Mouse (Mus musculus) lung, postnatal 36 days (tissue): ENCODE data around the gene Myl12a.
A peak's percentile ranks its signal among the peaks of the same experiment; 100 is the strongest.
"Not testable (repeated sequence)": the region's sequence is repeated elsewhere in the genome, so short reads cannot be mapped to it uniquely, and the experiment has no call there.

Source experiments
- DNase-seq: peaks from one replicate; pipeline ENCODE4 v3.0.0; 2022; ENCODE audit warnings: mixed read lengths

Gene Myl12a

DNA sequence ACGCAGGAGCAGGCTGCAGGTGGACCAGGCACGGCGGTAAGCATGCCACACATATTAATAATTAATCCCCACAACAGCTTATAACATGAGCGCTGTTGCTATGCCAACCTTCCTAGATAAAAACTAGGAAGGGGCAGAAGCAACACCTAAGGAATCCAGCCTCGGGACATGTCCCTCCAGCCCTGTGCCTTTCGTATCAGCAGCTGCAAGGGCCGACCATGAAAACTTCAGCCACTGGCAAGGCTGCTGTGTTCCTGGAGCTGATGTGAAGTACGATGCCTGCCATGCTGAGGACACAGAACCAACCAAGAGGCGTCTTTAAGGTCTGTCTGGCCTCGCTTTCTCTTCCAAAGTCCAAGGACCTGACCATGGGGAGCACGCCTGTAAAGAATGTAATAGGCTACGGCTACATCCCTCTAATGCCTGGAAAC is 14.3 kb downstream of the Myl12a start:
- no peak for DNase-seq

DNA sequence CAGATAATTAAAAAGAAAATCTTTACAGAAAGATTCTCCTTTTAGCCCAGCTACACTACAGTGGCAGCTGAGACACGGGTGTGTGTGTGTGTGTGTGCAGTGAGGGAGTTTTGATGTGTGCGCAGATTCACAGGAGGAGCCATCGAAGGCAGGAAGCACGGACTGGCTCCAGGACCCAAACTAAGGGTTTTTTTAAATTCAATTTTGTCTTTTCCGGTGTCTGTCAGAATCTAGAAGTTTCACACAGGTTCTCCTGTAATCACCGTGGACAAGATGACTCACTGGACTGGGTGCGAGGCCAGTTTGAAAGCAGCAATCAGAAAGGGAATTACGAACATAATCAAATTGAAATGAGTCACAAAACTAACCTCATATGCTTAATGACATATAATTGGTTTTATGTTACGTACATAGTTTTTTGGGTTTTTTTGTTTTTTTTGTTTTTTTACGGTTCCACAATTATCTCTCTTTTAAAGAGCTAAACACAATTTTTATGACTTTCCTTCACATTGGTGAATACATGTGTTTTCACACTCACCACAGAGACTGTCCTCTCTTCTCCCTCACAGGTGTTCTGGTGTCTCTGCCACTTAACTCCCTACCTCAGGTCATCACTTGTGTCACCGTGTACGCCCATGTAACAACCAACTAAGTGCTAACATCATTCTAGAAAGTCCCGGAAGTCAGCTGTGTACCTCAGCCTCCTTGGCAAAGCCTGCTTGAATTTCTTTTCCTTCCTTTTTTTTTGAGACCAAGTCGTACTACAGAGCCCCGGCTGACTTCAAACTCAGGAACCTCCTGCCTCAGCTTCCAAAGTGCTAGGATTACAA is 15.6 kb downstream of the Myl12a start:
- no peak for DNase-seq

DNA sequence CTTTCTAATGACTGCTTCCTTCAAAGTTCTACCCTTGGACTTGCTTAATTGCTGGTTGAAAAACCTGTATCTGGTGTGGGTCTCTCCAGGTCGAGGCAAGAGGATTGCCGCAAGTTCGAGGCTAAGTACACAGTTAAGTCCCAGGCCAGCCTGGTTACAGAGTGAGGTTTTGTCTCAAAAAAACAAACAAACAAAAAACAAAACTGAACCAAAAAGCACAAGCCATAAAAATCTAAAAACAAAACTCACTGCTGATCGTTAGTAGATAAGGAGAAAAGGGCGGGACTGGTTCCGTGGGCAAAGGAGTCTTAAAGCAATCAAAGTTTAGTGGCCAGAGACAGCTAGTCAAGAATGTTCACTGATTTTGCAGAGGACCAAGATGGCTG is 16.3 kb downstream of the Myl12a start:
- no peak for DNase-seq

DNA sequence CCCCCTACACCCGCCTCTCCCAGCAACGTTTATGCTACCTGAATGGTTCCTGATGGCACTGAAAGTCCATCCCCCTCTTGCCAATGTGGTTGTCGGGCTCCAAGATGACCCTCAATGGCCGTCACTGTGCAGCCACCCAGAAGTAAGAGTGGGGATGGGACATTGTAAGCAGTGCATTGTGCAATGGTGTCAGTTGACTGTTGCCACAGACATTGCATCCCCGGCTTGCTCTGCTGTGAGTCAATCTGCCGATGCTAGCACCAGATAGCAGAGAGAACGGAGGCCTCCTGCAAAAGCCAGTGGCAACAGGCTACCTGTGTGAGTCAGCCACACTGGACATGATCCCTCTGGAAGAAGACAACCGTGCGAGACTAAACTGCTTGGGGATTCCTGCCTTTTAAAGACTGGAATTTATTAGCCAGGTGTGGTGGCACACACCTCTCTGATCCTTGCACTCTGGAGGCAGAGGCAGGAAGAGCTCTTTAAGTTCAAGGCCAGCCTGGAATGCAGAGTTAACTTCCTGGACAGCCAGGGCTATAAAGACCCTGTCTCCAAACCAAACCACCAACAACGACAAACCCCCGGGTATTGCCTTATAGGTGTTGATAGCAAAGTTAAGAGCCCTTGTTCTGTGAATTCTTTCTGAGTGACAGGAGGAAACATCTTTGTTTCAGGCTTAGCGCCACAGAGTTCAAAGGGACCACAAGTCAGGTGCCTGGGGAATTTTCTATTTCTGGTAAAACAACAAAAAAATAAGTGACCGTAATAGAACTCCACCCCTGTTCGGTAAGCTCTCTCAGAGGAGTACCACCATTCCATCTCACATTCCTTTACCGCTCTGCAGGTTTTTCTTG is 16.9 kb downstream of the Myl12a start:
- no peak for DNase-seq

DNA sequence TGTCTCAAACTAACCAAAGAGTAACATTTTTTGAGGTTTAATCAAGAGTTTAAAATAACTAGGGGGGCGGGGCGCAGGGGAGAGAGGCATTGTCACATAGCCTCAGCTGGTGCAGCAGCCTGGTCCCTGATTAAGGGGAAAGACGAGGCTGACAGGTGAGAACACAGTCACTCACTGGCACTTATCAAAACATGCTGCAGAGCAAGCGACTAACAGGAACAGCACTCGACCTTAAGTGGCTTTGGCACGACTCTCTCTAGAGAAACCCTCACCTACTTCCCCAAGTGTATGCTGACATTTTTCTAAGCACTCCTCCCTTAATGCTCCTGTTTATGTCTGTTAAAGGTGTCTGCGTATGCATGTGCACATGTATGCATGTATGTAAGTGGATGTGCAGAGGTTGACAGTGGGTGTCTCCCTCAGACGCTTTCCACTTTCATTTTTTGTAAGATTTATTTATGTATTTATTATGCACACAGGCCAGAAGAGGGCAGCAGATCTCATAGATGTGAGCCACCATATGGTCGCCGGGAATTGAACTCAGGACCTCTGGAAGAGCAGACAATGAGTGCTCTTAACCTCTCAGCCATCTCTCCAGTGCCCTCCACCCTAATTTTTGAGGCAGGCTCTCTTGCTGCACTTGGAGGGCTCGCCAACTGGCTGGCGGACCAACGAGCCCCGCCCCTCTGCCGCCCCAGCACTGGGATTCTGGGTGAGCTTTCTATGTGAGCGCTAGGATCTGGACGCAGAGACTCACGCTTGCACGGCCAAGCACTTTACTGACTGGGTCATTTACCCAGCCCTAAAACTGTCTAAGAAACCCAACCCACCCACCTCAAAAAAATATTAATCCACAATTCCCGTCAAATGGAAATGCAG is 23.1 kb downstream of the Myl12a start:
- peak; percentile 83 for DNase-seq

DNA sequence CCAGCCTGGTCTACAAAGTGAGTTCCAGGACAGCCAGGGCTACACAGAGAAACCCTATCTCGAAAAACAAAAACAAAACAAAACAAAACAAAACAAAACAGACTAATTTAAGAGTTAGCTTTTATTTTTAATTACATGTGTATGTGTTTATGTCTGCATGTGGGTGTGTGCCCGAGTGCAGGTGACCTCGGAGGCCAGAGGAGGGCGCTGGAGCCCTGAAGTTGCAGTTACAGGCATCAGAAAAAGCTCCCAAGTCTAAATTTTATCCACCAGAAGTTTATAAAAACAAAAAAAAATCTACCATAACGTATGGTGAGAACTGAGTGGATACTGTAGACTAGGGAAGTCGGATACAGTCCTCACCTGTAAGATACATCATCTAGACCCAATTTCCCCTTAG is 24.9 kb downstream of the Myl12a start:
- no peak for DNase-seq

DNA sequence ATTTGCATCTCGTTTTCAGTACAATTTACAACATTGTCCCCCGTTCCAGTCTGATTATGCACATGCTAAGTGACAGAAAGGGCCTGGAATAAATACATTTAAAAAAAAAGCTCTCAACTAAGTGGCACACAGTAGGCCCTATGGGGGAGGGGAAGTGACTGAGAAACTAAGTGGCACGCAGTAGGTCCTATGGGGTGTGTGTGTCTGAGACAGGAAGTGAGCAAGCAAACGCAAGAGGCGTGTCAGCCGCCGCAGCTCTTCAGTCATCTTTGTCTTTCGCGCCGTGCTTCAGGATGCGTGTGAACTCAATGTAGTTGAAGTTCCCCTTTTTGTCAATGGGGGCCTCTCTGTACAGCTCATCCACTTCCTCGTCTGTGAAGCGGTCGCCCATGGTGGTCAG is 28.6 kb downstream of the Myl12a start:
- DNase-seq = not testable (repeated sequence)

DNA sequence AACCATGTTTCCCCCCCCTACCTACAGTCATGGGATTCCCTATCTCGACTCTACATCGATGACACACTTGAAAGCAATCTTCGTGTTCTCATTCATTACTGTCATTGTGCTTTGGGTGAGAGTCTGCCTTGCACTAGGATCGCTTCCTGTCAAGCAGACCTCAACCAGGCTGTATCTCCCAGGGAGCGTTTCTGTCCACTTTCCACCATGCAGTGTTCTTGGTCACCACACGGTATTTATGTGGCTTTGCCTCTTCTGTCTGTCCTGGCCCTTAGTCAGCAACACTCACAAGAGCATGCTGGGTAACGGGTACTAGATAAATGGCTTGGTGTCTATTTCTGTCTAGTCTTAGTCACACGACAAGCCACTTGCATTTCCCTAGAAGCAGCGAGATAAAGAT is 29.3 kb downstream of the Myl12a start:
- DNase-seq = no peak

DNA sequence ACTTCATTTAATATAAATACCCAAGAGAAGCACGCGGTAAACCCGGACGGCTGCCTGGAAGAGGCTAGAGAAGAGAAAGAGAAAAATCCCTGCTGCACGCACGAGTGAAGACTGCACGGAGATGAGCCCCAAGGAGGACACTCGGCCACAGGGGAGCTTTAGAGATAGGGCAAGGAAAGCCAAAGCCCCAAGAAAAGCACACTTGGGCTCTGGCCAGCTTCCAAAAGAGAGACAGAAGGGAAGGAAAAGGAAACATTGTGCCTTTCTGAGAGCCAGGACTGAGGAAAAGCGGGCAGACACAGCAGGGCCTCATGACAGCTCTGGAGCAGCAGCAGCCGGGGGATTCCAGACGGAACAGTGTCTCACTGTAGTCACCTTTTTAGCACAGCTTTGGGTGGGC is 31.5 kb downstream of the Myl12a start:
- no peak for DNase-seq

DNA sequence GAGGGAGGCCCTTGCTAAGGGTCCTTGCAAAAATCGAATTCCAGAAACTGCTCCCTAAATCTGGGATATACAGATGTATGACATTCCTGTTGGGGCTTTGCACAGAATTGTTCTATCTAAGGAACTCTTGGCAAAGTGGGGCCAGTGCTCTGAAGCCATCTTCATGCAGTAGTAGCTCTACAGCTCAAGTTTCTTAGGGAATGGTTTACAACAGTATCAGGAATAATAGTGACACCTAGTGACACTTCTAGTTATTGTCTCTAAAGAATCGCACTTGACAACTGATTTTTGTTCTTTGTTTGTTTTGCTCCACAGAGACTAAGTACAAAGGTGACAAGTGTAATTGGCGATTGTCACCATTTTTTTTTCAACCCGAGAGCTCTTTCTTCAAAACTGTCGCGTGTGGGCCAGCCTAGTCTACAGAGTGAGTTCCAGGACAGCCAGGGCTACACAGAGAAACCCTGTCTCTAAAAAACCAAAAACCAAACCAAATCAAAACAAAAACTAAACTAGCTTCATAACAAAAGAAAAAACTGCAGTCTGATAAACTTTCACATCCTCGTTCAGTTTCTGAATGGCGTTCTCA is 34.0 kb downstream of the Myl12a start:
- no peak for DNase-seq

DNA sequence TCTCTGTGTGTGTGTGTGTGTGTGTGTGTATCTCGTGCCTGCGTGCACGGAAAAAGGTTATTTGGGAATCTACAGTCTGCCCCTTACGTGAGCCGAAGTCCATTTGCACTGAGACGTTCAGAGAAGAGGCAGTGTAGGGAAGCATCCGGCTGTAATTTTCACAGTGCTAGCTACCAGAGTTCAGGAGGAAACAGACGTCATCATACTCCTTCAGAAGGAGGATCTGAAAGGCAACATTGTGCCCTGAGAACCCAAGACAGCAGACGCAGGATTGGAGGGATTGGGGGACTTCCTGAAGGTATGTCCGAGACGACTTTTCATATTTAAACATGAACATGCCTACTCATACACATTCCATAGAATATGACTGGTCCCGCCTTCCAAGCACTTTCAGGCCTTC is 35.0 kb downstream of the Myl12a start:
- no peak for DNase-seq

DNA sequence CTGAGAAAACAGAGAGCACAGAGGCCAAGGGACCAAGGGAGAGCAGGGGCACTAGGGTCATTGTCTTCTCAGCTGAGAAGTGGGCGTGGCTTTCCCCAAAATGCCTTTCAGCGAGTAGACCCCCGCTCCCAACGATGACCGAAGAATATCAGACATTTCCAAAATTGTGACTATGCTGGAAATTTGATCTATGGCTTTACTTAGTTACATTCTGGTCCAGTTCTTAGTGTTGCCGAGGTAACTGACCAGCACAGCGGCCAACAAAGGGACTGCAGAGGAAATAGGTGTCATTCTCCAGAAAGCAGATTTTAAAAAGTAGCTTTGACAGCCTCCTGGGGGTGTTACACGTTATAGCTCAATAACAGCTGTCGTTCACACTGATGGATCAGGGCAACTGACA is 35.5 kb downstream of the Myl12a start:
- DNase-seq = no peak

DNA sequence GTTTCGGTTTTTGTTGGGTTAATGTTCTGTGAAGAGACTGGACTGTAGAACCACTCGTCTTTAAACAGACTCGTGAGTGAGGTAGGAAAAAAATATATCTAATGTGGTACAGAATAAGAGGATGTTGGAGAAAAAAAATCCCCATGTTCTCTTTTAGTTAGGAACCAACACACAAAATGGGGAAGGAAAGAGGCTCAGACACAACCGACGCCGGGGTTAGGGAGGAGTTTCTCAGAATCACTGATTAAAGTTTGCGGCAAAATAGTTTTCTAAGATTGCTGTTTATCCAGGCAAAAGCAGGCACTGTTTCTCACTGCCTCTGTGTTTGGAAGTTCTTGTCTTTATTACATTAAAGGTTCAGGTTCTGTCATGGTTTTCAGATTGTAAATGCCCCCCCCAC is 36.6 kb downstream of the Myl12a start:
- no peak for DNase-seq

DNA sequence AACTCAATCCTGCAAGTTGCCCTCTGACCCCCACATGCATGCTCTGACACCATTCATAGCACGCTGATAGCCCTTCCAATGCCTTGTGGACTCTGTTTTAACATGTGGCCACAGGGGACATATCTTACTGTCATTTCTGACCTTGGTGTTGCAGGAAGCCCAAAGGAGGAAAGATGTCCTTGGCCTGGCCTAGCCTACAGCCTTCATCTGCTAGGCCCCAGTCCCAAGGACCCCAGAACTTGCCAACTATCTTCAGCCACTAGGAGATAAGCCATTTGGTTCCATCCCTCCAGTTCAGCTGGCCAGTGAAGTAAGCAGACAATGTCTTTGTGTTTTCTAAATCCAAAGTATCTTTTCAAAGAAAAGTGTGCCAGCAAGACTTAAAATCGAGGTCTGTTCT is 37.4 kb downstream of the Myl12a start:
- no peak for DNase-seq

DNA sequence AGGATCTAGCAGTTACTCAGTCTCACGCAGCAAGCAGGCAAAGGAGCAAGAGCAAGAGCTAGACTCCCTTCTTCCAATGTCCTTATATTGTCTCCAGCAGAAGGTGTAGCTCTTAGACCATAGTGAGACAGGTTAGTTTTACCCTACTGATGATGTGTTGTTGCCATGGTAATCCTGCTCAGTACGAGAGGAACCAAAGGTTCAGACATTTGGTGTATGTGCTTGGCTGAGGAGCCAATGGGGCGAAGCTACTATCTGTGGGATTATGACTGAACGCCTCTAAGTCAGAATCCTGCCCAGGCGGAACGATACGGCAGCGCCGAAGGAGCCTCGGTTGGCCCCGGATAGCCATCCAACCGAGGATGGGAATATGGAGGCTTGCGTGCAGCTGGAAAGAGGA is 39.1 kb downstream of the Myl12a start:
- DNase-seq = peak; percentile 96

DNA sequence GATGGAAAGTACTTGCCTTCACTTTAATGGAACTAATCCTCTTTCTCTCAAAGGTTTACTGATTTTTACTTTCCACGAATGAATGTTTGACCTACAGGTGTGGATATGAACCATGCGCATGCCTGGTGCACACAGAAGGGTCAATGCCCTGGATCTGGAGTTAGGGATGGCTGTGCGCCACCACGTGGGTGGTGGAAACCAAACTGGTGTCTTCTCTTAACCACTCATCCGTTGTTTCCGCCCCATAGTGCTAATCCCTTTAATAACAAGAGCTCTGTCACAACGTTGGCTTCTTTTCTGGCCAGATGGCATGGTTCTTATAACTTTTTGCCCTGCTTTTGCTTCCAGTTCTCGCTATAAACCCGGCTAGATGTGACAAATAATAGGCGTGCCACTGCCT is 51.4 kb downstream of the Myl12a start:
- no peak for DNase-seq

DNA sequence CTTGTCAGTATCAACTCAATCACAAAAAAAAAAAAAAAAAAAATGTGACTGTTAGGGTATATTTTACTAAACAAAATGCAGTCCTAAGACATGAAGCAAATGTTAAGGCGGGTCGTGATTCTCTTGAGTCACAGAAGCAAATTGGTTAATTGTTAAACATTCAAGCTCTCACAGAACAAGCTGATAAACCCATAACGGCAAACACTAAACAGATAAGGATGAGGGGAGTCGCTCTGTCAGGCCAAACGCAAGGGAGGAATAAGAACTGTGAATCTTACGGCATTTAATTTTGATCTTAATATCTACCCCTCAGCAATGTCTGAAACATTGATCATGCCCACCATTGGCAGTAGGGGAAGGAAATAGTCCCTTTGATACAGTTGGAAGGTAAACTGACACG is 53.5 kb downstream of the Myl12a start:
- no peak for DNase-seq

DNA sequence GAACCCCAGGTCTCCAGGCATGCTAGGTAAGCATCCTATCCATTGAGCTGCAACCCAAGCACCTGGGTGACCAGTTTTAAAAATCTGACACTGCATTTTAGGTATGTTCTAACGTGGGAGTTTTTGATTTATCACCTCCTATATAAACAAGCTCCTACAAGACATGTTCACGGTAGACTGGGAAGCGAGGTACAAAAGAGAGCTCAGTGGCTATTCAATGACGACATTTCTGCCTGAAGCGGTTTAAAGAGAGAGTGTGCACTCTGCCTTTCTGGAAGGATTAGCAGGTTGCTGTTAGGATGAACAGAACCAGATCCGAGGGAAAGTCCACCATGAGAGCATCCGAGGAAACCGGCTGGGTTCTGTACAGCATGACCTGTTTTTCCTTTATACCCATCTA is 54.0 kb downstream of the Myl12a start:
- DNase-seq = no peak

DNA sequence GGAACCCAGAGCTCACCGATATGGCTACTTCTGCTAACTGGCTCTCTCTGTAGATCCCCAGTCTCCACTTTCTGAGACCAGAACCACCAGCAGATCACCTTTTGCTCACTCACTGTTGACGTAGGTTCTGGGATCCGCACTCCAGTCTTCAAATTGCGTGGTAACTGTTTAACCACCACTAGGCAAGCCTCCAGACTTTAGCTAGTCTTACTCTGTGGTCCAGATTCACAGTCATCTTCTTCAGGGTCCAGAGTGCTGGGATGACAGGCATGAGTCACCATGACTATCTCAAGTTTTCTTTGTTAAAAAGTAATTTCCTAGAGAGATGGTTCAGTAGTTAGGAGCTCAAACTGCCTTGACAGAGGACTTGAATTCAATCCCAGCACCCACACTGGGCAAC is 58.9 kb downstream of the Myl12a start:
- DNase-seq = no peak
